Mouse (Mus musculus) midbrain, postnatal 0 days (tissue): Measurements from ENCODE around the gene Naa35. TPM values are rescaled to one million over a fixed set of nuclear protein-coding genes. Genes with fewer than 3 reads are reported as not detected.

Experiments
- ATAC-seq: fragments of 200-750 bp; cut with Nextera tagmentation; 2 replicates; pipeline ENCODE4 v1.8.0; 2017; ENCODE audit warnings: moderate number of reproducible peaks, mild to moderate bottlenecking, moderate TSS enrichment, moderate library complexity; ENCODE audit not compliant: low FRiP score
- DNase-seq: peaks from one replicate; pipeline ENCODE4 v3.0.0-alpha.2; 2015; ENCODE audit warnings: low spot score
- H3K27ac ChIP-seq: fragments of 300-500 bp; sonication (generic); 2 replicates; pipeline ENCODE4 v1.5.1; 2014; ENCODE audit warnings: low read depth, mild to moderate bottlenecking, low read length, mixed read lengths
- H3K27me3 ChIP-seq: fragments of 300-500 bp; sonication (generic); 2 replicates; pipeline ENCODE4 v1.6.1; 2014; ENCODE audit warnings: low read length, control low read depth, mixed read lengths; ENCODE audit not compliant: insufficient read depth
- H3K36me3 ChIP-seq: fragments of 300-500 bp; sonication (generic); 2 replicates; pipeline ENCODE4 v1.6.1; 2014; ENCODE audit warnings: low read length, control low read depth, mixed read lengths; ENCODE audit not compliant: insufficient read depth
- H3K4me1 ChIP-seq: fragments of 300-500 bp; sonication (generic); 2 replicates; pipeline ENCODE4 v1.6.1; 2014; ENCODE audit warnings: mild to moderate bottlenecking, control low read depth, antibody characterized with exemption, low read length, mixed read lengths; ENCODE audit not compliant: insufficient read depth
- H3K4me2 ChIP-seq: fragments of 300-500 bp; sonication (generic); 2 replicates; pipeline ENCODE4 v1.6.1; 2014; ENCODE audit warnings: low read depth, mild to moderate bottlenecking, low read length, mixed read lengths; ENCODE audit not compliant: poor library complexity, severe bottlenecking
- H3K4me3 ChIP-seq: fragments of 300-500 bp; sonication (generic); 2 replicates; pipeline ENCODE4 v1.5.1; 2014; ENCODE audit warnings: low read depth, mild to moderate bottlenecking, low read length, moderate library complexity
- H3K9ac ChIP-seq: fragments of 300-500 bp; sonication (generic); replicated peaks from 2 replicates; pipeline ENCODE4 v1.6.1; 2014; ENCODE audit warnings: mild to moderate bottlenecking, low read length, moderate library complexity, mixed read lengths; ENCODE audit not compliant: poor library complexity, severe bottlenecking
- H3K9me3 ChIP-seq: fragments of 300-500 bp; sonication (generic); 2 replicates; pipeline ENCODE4 v1.6.1; 2016; ENCODE audit warnings: low read length, control low read depth
- CTCF ChIP-seq: IDR thresholded peaks from 2 replicates; pipeline ENCODE4 v1.5.1; 2016; ENCODE audit warnings: antibody characterized with exemption, mild to moderate bottlenecking
- WGBS: fragments of 180-500 bp; shearing (Covaris S2); extraction: QIAGEN DNeasy Blood & Tissue Kit; methylation state at CpG from one replicate; pipeline ENCODE4 v1.1.7; 2014; 5-methylcytosine and 5-hydroxymethylcytosine counted together
- polyA plus RNA-seq: library from polyadenylated mRNA; unstranded; fragments of >200 nt; fragmentation: Nextera tagmentation; extraction: Ambion mirVana; gene quantifications from 2 replicates; pipeline ENCODE4 v1.2.1, GENCODE M21; 2015
- total RNA-seq: library from RNA; depleted of rRNA; stranded (reverse); fragments of >200 nt; gene quantifications from 2 replicates; pipeline ENCODE4 v1.2.3, GENCODE M21; 2014

The Naa35 gene
- total and polyA plus RNA-seq, 2 experiments from 2014 or later, result 47.2 to 117 TPM

DNA sequence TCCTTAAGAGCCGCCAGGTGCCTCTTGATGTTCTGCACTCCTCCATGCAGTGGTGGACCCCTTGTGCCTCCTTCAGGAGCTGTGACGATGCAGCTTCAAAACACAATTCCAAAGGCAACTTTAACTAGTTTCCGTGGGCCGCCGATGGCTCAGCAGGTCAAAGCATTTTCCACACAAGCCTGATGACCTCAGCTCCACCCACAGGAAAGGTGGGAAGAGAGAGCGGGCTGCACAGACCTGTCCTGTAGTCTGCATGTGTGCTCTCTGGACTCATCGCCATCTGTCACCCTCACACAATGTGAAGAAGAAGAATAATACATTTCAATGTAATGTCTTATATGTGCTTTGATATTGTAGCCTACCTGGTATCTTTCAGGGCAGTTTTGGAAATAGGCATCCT, 41.7 kb downstream of the Naa35 start:
- TF ChIP-seq CTCF, result no peak
- Histone ChIP-seq H3K4me3 (no peak overlapping the region), H3K9ac (no peak overlapping the region), H3K4me2 (no peak overlapping the region), H3K27me3 (no peaks in the 10 kb centered on the region), H3K4me1 (no peaks in the 10 kb centered on the region), H3K36me3 (peaks cover 69% of the 10 kb centered on the region), H3K9me3 (no peaks in the 10 kb centered on the region), H3K27ac (no peak overlapping the region)
- DNase-seq, result no peak
- ATAC-seq, result no peak
- WGBS, result 91% methylated on average over 7 of the region's 7 CpGs

DNA sequence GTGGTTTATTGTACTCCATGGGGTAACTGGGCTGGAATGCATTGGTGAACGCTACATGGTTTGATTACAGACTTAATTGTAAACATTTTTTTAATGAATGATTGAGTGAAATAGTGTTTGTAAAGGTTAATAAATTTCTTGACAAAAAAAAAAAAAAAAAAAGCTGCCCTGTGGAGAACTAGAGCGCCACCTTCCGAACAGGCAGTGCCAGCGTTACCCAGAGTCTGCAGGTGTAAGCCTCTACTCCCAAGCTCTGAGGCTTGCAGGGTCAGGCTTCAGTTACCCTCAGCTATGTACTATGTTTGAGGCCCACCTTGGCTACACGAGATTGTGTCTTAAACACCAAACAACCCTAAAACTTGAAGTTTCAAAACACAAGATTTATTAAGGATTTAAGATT, 49.6 kb downstream of the Naa35 start:
- Histone ChIP-seq H3K9ac (no peak overlapping the region), H3K27me3 (no peaks in the 10 kb centered on the region), H3K4me2 (no peak overlapping the region), H3K36me3 (peaks cover 63% of the 10 kb centered on the region), H3K4me1 (no peaks in the 10 kb centered on the region), H3K9me3 (no peaks in the 10 kb centered on the region), H3K4me3 (no peak overlapping the region), H3K27ac (no peak overlapping the region)
- TF ChIP-seq CTCF, result no peak
- ATAC-seq (no peak), DNase-seq (no peak)
- 77% methylated on average over 5 of the region's 5 CpGs for WGBS

DNA sequence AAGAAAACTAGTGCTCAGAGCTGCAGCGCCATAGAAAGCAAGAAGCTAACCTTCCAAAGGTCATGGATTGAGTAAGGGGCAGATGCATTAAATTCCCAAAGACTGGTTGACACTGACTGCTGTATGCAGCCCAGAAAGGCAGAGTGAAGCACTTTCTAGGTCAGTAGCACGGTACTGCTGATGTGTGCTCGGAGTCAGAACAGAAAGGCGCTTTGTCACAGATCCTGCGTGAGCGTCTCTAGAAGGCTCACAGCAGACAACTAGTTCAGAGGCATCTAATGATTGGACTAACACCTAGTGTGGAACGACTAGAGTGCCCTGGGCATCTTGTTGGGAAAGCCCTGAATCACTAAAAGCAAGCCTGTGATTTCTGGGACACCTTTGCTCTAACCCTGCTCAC, 52.7 kb downstream of the Naa35 start:
- Histone ChIP-seq H3K27ac (no peak overlapping the region), H3K4me3 (no peak overlapping the region), H3K4me2 (no peak overlapping the region), H3K4me1 (no peaks in the 10 kb centered on the region), H3K9me3 (no peaks in the 10 kb centered on the region), H3K36me3 (peaks cover 35% of the 10 kb centered on the region), H3K27me3 (no peaks in the 10 kb centered on the region), H3K9ac (no peak overlapping the region)
- no peak for TF ChIP-seq CTCF
- ATAC-seq (no peak), DNase-seq (no peak)
- WGBS, result 89% methylated on average over 7 of the region's 7 CpGs

DNA sequence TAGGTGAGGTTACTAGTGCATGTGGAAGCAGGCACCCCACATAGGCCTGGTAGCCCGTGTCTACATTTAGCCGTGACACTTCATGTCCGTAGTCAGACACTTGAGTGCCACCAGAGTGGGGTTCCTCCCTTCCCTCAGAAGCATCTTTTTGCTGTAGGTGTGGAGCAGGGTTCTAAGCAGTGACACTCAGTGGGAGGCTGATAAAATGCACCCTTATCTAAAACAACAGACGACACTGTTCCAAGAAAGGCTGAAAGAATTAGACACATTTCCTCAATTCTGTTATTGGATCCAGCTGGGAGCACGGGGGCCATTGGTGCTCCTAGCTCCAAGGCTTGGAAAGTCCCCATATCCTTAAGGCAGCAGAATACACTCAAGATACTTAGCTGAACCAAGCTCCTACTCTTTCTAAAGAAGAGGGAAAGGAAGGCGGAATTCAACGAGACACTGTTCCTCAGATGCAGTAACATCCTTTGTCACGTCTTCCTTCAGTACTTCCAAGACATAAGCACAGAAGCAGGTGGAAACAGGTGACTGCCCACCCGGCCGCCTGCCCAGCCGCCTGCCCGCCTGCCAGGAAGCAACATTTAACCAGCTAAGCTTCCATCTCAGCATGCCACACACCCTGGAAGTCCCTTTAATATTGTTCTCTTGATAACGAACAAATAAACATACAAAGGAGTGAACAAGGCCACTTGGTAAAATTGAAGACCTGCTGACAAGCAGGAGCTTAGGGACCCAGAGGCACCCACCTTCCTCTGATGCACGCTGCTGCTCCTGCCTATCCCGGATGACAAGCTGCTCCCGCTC, 54.5 kb downstream of the Naa35 start:
- DNase-seq, result no peak
- no peaks in the 10 kb centered on the region for H3K27me3 ChIP-seq
- 85% methylated on average over 16 of the region's 16 CpGs for WGBS
- H3K9me3 ChIP-seq, result no peaks in the 10 kb centered on the region
- no peak overlapping the region for H3K27ac ChIP-seq
- H3K4me3 ChIP-seq, result no peak overlapping the region
- no peak for TF ChIP-seq CTCF
- ATAC-seq, result no peak
- peaks cover 23% of the 10 kb centered on the region; the same call in 1 of the 2 replicates for H3K36me3 ChIP-seq
- H3K4me1 ChIP-seq, result no peaks in the 10 kb centered on the region
- no peak overlapping the region for H3K4me2 ChIP-seq
- H3K9ac ChIP-seq, result no peak overlapping the region

DNA sequence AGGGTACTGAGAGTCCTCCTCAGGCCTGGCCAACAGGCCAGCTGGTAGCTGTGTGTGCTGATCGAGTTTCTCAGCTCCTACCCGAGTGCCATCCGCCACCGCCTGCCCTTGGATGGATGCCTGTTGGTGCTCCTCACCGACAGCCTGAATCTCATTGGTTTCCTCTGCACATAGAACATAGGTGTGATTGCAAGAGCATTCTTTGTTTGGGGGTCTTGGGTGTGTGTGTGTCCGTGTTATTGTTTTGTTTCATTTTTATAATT, 55.0 kb downstream of the Naa35 start:
- WGBS, result 89% methylated on average over 6 of the region's 6 CpGs
- Histone ChIP-seq H3K4me3 (no peak overlapping the region), H3K36me3 (peaks cover 22% of the 10 kb centered on the region; the same call in 1 of the 2 replicates), H3K9ac (no peak overlapping the region), H3K27me3 (no peaks in the 10 kb centered on the region), H3K27ac (no peak overlapping the region), H3K4me2 (no peak overlapping the region), H3K4me1 (no peaks in the 10 kb centered on the region), H3K9me3 (no peaks in the 10 kb centered on the region)
- no peak for TF ChIP-seq CTCF
- DNase-seq (no peak), ATAC-seq (no peak)

DNA sequence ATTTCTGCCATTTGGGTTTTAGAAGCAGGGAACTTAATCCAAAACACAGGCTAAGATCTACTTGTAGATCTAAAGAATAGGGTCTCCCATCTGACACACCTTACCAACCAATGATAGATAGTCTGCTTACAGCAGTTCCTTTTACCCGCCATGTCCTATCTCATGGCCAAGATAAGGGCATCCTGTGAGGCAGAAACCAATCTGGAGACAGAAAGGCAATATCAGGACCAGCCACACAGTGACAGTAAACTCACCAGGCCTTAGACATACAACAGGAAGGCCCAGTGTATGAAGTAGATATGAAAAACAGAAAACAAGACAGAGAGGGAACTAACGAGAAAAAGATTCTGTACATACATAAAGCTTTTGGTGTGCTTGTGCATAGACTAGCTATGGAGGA, 57.8 kb downstream of the Naa35 start:
- Histone ChIP-seq H3K4me3 (no peak overlapping the region), H3K27ac (no peak overlapping the region), H3K27me3 (no peaks in the 10 kb centered on the region), H3K36me3 (peaks cover 2% of the 10 kb centered on the region; the same call in 1 of the 2 replicates), H3K9ac (no peak overlapping the region), H3K4me1 (no peaks in the 10 kb centered on the region), H3K4me2 (no peak overlapping the region), H3K9me3 (no peaks in the 10 kb centered on the region)
- no peak for TF ChIP-seq CTCF
- DNase-seq, result no peak
- WGBS, result 95% methylated on average over 2 of the region's 2 CpGs
- no peak for ATAC-seq
